Mouse (Mus musculus) testis, postnatal 10 days (tissue): ENCODE results near the gene Hemk1.

ENCODE experiments used
- DNase-seq: peaks from one replicate; pipeline ENCODE4 v3.0.0; 2021; ENCODE audit warnings: low spot score

Gene Hemk1

DNA sequence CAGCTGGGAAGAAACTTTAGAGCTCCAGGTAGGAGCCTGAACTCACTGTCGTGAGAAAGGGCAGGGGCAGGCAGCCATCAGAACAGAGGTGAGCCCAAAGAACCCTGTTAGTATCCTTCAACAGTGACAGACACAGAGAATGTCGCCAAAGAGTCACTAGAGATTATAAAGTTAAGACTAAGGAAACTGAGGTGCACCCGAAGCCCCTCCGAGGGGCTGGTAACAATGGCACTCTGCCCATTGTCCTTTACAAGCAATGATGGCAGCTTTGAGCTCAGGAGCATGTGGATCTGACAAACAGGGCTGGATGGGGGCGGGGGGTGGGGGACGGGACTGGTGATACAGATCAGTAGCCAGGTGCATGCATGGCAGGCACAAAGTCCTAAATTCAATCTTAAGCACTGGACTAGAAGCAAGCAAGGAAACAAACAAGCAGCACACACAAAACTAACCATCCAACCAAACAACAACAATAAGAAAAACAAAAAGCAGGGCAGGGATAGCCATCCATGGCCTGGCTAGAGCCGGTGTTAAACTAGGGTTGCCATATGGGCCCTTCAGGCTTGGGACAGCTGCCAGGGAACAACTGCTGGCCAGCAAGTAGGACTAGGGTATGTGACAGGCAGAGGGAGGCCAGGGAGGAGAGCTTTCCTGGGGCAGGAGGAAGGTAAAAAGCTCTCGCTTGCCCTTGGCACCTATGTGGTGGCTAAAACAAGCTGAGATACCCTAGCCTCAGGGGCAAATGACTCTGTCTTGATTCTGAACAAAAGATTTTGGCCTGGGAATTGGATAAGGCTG lies 5.2 kb upstream of the Hemk1 start:
- DNase-seq, result no peak

DNA sequence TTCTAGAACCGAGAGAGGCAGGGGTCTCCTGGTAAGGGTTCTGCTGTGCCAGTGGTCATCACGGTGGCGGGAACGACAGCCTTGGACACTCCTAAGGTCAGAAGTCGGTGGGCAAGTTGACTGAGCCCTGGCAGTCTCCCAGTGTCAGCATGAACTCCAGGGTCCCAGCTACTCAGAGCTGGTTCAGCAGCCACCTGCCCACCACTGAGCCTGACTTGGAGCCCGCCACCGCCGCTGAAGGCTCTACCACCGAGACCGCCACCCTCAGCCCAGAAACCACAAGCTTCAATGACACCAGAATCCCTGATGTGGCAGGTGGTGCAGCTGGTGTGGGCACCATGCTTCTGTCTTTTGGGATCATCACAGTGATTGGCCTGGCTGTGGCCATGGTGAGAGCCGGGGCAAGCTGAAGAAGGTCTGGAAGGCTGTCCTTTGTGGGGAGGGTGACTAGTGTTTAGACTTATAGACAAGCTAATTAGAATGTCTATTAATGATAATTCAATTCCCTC lies 4.1 kb upstream of the Hemk1 start:
- DNase-seq, result no peak

- DNase-seq, result no peak
Observed at GRCm38 (mm10) chr9:107340911-107341645, 2.9 kb upstream of the Hemk1 start.

DNA sequence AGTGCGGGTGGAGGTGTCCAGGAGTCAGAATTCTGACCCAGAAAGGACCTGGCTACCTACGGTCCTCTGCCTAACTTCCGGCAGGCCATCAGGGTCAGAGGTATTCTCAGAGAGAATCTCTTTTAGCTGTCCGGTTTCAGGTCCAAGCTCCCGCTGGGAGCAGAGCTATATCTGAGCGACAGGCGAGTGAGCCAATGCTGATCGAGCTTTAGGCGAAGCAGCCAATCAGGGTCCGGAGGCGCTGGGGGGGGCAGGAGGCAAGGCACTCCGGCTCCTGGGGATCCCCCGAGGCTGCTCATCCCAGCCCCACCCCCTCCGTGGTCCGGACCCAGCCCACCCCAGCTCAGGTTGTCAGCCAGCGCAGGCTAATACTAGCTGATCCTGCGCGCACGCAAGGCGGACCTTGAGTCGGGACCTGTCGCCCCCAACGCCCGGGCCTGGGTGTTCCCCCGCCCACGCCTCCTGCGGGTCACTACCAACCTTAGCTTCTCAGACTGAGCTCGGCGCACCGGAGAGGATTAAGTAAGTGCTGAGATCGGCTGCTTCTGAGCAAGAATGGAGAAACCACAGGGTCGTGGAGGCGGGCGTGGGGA lies 2.2 kb upstream of the Hemk1 start, which contains the start of gene 6430571L13Rik:
TSS of gene 6430571L13Rik (plus strand) at position 336 of the 593 bp plus-strand sequence.
- peak; percentile 95 for DNase-seq

DNA sequence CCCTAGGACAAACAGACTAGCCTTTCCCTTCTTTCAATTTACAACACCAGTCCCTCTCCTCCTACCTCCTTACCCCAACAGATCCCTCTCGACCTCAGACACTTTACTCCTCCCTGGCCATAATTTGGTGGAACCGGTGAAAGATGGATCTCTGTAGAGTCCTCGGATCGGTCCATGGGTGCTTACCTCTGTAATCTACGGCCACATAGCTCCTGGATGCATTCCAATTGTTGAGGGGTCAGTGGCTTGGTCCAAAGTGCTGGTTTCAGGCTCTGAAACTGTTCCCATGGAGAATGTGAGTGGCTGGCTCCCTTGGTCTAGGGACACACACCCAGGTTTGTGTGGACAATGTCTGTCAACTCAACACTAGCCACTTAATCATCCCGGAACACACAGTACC lies 1.8 kb downstream of the Hemk1 start:
- no peak for DNase-seq

GRCm38 (mm10) chr9:107335909-107336308 lies 2.2 kb downstream of the Hemk1 start:
- peak; percentile 83 for DNase-seq

- no peak for DNase-seq
Observed at GRCm38 (mm10) chr9:107335046-107335445, 3.1 kb downstream of the Hemk1 start.

- DNase-seq, result no peak
Observed at GRCm38 (mm10) chr9:107334356-107334755, 3.8 kb downstream of the Hemk1 start.

DNA sequence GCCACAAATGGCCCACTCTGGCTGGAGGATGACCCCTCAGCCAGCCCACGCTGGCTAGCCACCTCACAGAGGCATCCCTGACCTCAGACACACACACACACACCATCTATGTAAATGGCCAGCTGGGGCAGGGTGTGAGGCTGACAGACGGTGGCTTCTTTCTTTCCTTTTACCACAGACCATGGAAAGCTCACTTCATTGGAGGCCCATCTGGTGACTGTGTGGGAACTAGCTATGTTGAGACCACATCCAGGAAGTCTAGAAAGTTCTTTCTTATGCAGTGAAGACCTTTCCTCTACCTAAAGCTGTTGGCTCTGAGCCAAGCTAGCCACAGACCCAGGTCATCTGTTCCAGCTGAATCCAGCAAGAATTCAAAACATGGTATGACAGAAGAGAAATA lies 4.5 kb downstream of the Hemk1 start:
- DNase-seq, result no peak

DNA sequence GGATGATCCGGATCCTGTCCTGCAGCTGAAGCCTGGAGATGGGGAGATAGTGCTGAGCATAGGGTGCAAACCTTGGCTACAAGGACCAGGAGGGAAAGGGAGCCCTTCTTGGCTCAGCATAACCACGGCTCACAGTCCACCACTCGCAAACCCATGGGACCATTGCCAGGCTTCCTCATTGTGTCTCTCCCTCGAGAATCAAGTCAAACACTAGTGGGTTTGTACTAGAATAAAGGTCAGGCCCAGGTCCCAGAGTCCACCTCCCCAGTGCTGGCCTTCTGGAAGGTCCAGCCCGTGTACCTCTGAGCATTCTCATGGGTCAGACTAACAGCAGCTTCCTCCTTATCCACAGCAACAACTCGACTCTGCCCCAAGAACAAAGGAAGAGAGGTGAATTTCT lies 7.4 kb downstream of the Hemk1 start:
- no peak for DNase-seq

GRCm38 (mm10) chr9:107327879-107328620 lies 10.1 kb downstream of the Hemk1 start:
- no peak for DNase-seq

- no peak for DNase-seq
Observed at GRCm38 (mm10) chr9:107325904-107326303, 12.2 kb downstream of the Hemk1 start.

GRCm38 (mm10) chr9:107324799-107325561 lies 13.2 kb downstream of the Hemk1 start:
- DNase-seq, result no peak

GRCm38 (mm10) chr9:107323558-107323957 lies 14.6 kb downstream of the Hemk1 start:
- DNase-seq, result peak; percentile 70

- DNase-seq, result no peak
Observed at GRCm38 (mm10) chr9:107322461-107323050, 15.6 kb downstream of the Hemk1 start.

DNA sequence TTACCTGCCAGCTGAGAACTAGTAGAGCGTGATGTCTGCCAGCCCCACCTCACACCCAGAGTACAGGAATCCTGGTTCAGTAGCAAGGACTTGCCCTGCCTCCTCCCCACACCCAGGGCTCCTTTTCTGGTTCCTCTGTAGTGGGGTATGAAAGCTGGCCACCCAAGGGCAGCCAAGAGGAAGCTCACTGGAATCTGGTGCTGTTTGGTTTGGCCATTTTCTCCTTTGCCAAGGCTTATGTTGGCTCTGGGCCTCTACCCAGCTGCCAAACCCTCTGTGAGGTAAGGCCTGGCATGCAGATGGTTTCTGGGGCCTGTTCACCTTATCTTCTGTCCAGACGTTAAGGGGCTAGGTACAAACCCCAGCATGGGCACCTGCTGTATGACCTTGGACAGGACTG lies 22.4 kb downstream of the Hemk1 start:
- DNase-seq, result no peak

DNA sequence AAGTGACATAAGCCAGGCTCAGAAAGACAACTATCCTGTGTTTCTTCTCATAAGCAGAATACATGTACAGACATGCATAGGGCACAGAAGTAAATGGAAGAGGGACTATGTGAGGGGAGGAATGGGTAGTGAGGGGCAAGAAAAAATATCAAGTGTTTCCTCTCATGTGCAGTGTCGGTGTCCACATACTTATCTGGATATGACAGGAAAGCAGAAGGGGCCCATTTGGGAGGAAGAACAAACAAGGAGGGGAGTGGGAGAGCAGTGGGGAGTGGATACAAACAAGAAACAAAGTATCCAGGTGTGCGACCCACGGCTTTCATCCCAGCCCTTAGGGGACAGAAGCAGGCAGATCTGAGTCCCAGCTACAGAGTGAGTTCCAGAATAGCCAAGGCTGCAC lies 24.2 kb downstream of the Hemk1 start:
- no peak for DNase-seq

DNA sequence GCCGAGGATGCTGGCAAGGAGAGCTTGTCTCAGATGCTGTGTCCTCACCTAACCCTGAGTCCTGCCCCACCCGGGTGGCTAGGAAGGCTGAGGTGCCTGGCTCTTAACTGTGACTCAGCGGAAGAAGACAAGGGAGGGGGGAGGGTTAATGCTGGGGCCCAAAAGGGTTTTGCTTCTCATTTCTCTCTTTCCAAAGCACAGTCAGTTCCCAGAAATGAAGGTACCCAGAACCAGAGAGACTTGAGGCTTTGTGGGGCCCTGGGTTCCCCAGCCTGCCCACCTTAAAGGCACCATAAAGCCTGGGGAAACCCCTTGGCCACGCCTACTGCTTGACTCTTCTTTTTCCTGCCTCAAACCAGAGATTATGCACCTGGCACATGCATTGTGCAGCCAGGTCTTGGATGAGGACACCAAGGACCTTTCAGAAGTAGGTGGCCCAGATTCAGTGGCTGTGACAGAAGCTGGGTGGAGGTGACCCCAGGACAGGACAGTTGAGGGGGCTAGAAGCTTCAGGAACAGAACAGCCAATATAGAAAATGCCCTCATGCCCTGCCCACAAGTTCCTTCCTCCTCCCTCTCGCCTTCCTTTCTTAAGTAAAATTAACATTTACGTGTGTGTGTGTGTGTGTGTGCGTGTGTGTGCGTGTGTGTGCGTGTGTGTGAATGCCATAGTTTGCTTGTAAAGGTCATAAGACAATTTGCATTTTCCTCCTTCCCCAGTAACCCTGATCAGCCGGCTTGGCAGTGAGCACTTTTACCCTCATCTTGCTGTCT lies 25.2 kb downstream of the Hemk1 start:
- DNase-seq, result peak; percentile 40

GRCm38 (mm10) chr9:107309600-107309999 lies 28.6 kb downstream of the Hemk1 start:
- no peak for DNase-seq

DNA sequence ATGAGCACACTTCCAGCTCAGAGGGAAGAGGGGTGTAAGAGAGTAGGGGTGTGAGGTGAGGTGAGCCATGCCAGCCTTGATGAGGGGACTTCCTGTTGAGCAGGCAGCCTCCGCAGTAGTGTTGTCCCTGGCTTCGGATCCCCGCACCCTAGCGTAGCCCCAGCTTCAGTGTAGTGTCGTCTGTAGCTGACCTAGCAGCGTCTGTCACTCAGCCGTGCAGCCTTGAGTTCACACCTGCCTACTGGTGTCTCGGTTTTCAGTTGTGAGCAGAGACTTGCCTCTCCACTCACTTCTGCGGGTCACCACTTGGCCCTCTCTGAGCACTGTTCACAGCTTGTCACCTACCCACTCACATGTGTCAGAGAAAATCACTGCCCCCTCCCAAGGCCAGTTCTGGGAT lies 29.0 kb downstream of the Hemk1 start:
- no peak for DNase-seq
